Mouse (Mus musculus): ENCODE measurements at regions not wholly inside any gene's neighbourhood (a gene's known extent, or its start where the extent isn't known, plus 50 kb on each side); places are given as distances from the start of the nearest gene placed in this dataset.
A peak's percentile ranks its signal among the peaks of the same experiment; 100 is the strongest.

DNA sequence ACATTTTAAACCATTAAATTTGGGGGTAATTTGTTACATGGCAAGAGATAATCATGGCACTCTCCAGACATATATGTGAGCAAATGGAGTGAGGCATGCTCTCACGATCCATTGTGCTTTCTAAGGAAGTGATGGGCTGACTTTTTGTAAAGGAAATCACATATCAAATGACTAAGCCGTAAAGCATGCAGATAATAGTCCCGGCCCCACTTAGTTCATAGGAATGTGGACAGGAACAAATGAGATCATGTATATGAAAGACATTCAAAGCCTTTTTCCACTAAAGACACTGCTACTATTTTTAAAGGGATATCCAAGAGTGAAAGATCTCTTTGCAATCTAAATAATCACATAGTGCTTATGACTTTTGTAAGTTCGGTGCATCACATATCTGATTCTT, 146.9 kb downstream of the Lmo4 start:
- TF ChIP-seq CTCF (IDR thresholded peaks at IDR 0.05; ENCODE audit: control insufficient read depth, insufficient read depth, low read length): no peak
- TF ChIP-seq POLR2A (IDR thresholded peaks at IDR 0.05; ENCODE audit: borderline replicate concordance, control insufficient read depth, low read depth, low read length): no peak
- Histone ChIP-seq H3K4me3 (replicated peaks; ENCODE audit: control insufficient read depth, low read depth, low read length) (no peak overlapping the region), H3K4me1 (ENCODE audit: control insufficient read depth, insufficient read depth, low read length) (no peaks in the 10 kb centered on the region; the same call in 1 of the 2 replicates), H3K27ac (ENCODE audit: control insufficient read depth, insufficient read depth, low read depth, low read length, poor library complexity) (no peak overlapping the region)
- 67% methylated on average over 4 of the region's 4 CpGs for WGBS

DNA sequence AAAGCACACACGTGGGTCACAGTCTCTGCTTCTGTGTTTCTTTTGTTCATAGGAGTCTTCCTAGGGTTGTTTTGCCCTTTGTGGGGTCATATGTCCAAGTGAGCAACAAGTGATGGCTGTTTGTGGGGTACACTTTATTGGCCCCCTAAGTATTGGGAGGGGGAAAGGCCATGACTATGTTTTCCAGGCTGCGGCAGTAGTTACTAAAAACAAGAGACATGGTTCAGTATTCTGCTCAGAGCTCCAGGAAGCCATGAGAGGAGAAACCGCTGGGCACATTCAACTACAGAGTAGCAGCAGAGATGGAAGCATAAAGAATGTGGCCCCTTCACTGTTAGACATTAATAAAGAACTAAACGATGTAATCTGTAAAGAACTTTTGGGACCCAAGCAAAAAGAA, 154.7 kb downstream of the Lmo4 start:
- no peak overlapping the region for H3K4me3 ChIP-seq (replicated peaks; ENCODE audit: control insufficient read depth, low read depth, low read length)
- H3K4me1 ChIP-seq (ENCODE audit: control insufficient read depth, insufficient read depth, low read length): no peaks in the 10 kb centered on the region; the same call in 1 of the 2 replicates
- peak overlapping the region; percentile 74; the same call in 1 of the 2 replicates for H3K27ac ChIP-seq (ENCODE audit: control insufficient read depth, insufficient read depth, low read depth, low read length, poor library complexity)
- 68% methylated on average over 4 of the region's 4 CpGs for WGBS
- TF ChIP-seq POLR2A (IDR thresholded peaks at IDR 0.05; ENCODE audit: borderline replicate concordance, control insufficient read depth, low read depth, low read length) (no peak), CTCF (IDR thresholded peaks at IDR 0.05; ENCODE audit: control insufficient read depth, insufficient read depth, low read length) (no peak)

DNA sequence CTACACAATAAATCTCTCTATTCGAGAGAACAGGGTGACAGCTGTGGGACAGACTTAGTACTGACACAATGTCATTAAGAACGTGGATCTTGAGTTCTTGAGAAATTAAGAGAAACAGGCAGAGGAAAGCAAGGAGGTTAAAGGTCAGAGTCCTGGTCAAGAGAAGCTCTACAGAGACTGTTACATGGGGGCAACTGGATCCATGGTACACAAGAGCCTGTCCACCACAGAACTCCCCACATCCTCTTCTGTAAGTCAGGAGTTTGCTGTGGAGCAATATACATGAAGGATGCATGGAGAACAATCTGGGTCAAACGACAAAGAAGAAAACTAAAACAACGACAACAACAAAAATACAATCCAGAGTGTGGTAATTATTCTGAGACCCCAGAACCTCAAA, 155.8 kb downstream of the Lmo4 start:
- Histone ChIP-seq H3K4me3 (replicated peaks; ENCODE audit: control insufficient read depth, low read depth, low read length) (no peak overlapping the region), H3K4me1 (ENCODE audit: control insufficient read depth, insufficient read depth, low read length) (no peaks in the 10 kb centered on the region; the same call in 1 of the 2 replicates), H3K27ac (ENCODE audit: control insufficient read depth, insufficient read depth, low read depth, low read length, poor library complexity) (peak overlapping the region; percentile 42; the same call in 1 of the 2 replicates)
- TF ChIP-seq CTCF (IDR thresholded peaks at IDR 0.05; ENCODE audit: control insufficient read depth, insufficient read depth, low read length): no peak
- no peak for TF ChIP-seq POLR2A (IDR thresholded peaks at IDR 0.05; ENCODE audit: borderline replicate concordance, control insufficient read depth, low read depth, low read length)
- 58% methylated on average over 4 of the region's 4 CpGs for WGBS

DNA sequence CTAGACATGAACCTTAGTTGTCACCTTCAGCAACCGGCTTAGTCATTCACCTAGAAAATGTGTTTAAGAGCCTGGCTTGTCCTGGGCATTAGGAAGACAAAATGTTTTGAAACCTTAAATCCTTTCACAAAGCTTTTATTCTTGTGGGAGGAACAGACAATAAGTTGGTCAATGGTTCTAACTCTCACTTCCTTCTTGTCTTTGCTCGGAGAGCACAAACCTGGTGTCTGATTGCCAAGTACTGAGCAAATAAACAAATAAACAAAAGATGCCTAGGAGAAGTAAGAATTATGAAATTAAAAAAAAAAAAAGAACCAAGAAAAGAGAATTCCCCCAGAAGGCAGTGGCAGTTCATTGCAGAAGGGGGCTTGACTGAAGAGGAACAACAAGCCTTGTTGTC, 160.7 kb downstream of the Lmo4 start:
- WGBS: 52% methylated on average over 2 of the region's 2 CpGs
- H3K4me3 ChIP-seq (replicated peaks; ENCODE audit: control insufficient read depth, low read depth, low read length): no peak overlapping the region

DNA sequence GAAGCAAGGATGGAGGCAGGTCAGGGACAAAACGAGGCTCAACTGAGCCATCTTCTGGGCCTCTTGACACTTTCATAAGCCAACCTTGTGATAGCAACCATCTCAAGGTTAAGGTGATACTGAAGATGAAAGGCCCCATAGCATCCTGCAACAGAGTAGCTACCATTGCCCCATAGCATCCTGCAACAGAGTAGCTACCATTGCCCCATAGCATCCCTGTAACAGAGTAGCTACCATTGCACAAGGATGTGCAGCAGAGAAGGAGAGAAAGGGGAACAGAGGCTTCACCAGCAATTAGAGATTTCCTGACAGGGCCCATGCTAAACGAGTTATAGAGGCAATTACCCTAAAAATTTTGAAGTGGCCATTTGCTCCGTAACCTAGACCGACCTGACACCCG, 163.2 kb downstream of the Lmo4 start:
- H3K4me3 ChIP-seq (replicated peaks; ENCODE audit: control insufficient read depth, low read depth, low read length): no peak overlapping the region
- peak overlapping the region; percentile 64; the same call in 1 of the 2 replicates for H3K27ac ChIP-seq (ENCODE audit: control insufficient read depth, insufficient read depth, low read depth, low read length, poor library complexity)
- WGBS: 41% methylated on average over 5 of the region's 5 CpGs
- TF ChIP-seq POLR2A (IDR thresholded peaks at IDR 0.05; ENCODE audit: borderline replicate concordance, control insufficient read depth, low read depth, low read length): no peak
- no peak for TF ChIP-seq CTCF (IDR thresholded peaks at IDR 0.05; ENCODE audit: control insufficient read depth, insufficient read depth, low read length)
- peaks cover 10% of the 10 kb centered on the region for H3K4me1 ChIP-seq (ENCODE audit: control insufficient read depth, insufficient read depth, low read length)

More for the DNA sequence above, 160.7 kb downstream of the Lmo4 start:
- no peak for TF ChIP-seq POLR2A (IDR thresholded peaks at IDR 0.05; ENCODE audit: borderline replicate concordance, control insufficient read depth, low read depth, low read length)
- TF ChIP-seq CTCF (IDR thresholded peaks at IDR 0.05; ENCODE audit: control insufficient read depth, insufficient read depth, low read length): no peak
- Histone ChIP-seq H3K4me1 (ENCODE audit: control insufficient read depth, insufficient read depth, low read length) (peaks cover 8% of the 10 kb centered on the region), H3K27ac (ENCODE audit: control insufficient read depth, insufficient read depth, low read depth, low read length, poor library complexity) (no peak overlapping the region)

DNA sequence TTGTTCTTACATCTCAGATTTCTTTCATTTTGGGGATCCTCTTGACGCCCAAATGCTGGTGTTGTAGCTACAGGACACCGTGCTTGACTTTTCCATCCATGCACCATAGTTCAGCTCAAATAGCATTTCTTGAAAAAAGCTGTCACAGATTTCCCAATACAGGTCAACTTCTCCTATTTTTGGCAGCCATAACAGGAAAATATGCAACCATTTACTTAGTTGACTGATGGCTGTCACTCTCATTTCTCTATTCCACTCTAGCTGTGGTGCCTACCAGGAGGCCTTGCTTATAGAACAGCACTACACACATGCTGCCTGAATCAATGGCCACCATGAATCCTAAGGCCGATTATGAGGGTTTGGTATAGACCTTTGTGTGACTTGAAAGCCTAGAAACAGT, 165.5 kb downstream of the Lmo4 start:
- Histone ChIP-seq H3K27ac (ENCODE audit: control insufficient read depth, insufficient read depth, low read depth, low read length, poor library complexity) (peak overlapping the region; percentile 74; the same call in 1 of the 2 replicates), H3K4me1 (ENCODE audit: control insufficient read depth, insufficient read depth, low read length) (peaks cover 10% of the 10 kb centered on the region; the same call in 1 of the 2 replicates), H3K4me3 (replicated peaks; ENCODE audit: control insufficient read depth, low read depth, low read length) (no peak overlapping the region)
- 69% methylated on average over 3 of the region's 3 CpGs for WGBS
- TF ChIP-seq POLR2A (IDR thresholded peaks at IDR 0.05; ENCODE audit: borderline replicate concordance, control insufficient read depth, low read depth, low read length): no peak
- TF ChIP-seq CTCF (IDR thresholded peaks at IDR 0.05; ENCODE audit: control insufficient read depth, insufficient read depth, low read length): no peak

DNA sequence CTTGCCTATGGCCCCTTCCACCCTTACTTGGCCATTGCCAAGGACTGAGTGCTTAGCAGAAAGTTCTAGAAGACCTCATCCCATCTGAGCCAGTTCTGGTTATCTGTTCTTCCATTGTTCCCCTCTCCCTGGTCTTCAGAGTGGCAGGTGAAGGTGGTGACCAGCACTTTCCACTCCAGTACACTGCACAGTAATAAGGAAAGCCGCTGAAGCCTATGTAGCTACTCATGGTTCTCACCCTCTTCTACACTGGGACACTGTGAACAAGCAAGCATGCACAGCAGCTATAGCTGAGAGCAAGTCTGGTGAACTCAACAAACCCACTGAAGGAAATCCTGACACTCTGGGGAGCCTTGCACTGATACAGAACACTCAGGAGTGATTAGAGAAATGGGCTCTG, 175.4 kb downstream of the Lmo4 start:
- WGBS: 79% methylated on average over 1 of the region's 1 CpGs
- H3K27ac ChIP-seq (ENCODE audit: control insufficient read depth, insufficient read depth, low read depth, low read length, poor library complexity): no peak overlapping the region
- H3K4me3 ChIP-seq (replicated peaks; ENCODE audit: control insufficient read depth, low read depth, low read length): no peak overlapping the region
- H3K4me1 ChIP-seq (ENCODE audit: control insufficient read depth, insufficient read depth, low read length): peaks cover 1% of the 10 kb centered on the region; the same call in 1 of the 2 replicates
- TF ChIP-seq CTCF (IDR thresholded peaks at IDR 0.05; ENCODE audit: control insufficient read depth, insufficient read depth, low read length): no peak
- TF ChIP-seq POLR2A (IDR thresholded peaks at IDR 0.05; ENCODE audit: borderline replicate concordance, control insufficient read depth, low read depth, low read length): no peak

DNA sequence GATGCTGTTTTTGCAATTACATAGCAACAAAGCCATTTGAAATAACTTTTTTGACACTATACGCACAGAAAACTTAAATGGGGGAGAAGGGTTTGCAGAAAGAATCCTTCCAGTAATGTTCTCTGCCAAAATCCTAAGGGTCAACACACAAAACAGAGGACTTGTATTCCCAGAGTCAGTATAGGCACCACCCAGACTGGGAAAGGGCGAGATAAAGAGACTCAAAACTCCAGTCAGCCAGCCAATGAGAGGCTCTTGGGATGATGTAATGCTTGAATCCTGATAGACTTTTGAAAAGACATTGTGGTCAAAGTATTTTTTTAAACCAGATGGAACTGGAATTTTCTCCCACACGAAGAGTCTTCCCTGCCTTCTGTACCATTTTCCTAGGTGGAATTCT, 175.9 kb downstream of the Lmo4 start:
- no peak overlapping the region for H3K4me3 ChIP-seq (replicated peaks; ENCODE audit: control insufficient read depth, low read depth, low read length)
- H3K27ac ChIP-seq (ENCODE audit: control insufficient read depth, insufficient read depth, low read depth, low read length, poor library complexity): no peak overlapping the region
- WGBS: 85% methylated on average over 3 of the region's 3 CpGs
- peaks cover 1% of the 10 kb centered on the region; the same call in 1 of the 2 replicates for H3K4me1 ChIP-seq (ENCODE audit: control insufficient read depth, insufficient read depth, low read length)
- TF ChIP-seq CTCF (IDR thresholded peaks at IDR 0.05; ENCODE audit: control insufficient read depth, insufficient read depth, low read length) (no peak), POLR2A (IDR thresholded peaks at IDR 0.05; ENCODE audit: borderline replicate concordance, control insufficient read depth, low read depth, low read length) (no peak)
